Mouse (Mus musculus): ENCODE measurements around the gene Pak4.
A peak's percentile ranks its signal among the peaks of the same experiment; 100 is the strongest.
"Not testable (repeated sequence)": the region's sequence is repeated elsewhere in the genome, so short reads cannot be mapped to it uniquely, and the experiment has no call there.

The Pak4 gene

GRCm38 (mm10) chr7:28558486-28558885 lies 39.5 kb downstream of the Pak4 start:
- DNase-seq = no peak

GRCm38 (mm10) chr7:28557708-28558107 lies 40.3 kb downstream of the Pak4 start:
- peak; percentile 90 for DNase-seq

DNA sequence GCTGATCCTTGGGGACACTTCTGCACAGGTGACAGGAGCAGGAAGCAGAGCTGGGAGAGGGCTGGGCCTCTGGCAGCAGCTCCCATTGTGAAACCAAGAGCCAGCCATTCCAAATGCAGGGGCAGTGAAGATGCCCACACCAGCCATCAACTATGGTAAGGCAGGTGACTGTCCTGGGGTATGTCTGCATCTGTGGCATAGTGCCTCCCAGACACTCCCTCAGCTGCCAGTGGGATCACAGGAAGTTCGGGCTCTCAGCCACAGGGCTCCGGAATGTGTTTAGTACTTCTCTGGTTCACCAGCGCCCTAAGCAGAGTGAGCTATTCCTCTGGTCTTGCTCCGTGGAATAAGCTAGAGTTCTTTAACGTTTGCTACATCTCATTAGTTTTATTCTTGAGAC lies 40.9 kb downstream of the Pak4 start:
- peak; percentile 32 for DNase-seq

DNA sequence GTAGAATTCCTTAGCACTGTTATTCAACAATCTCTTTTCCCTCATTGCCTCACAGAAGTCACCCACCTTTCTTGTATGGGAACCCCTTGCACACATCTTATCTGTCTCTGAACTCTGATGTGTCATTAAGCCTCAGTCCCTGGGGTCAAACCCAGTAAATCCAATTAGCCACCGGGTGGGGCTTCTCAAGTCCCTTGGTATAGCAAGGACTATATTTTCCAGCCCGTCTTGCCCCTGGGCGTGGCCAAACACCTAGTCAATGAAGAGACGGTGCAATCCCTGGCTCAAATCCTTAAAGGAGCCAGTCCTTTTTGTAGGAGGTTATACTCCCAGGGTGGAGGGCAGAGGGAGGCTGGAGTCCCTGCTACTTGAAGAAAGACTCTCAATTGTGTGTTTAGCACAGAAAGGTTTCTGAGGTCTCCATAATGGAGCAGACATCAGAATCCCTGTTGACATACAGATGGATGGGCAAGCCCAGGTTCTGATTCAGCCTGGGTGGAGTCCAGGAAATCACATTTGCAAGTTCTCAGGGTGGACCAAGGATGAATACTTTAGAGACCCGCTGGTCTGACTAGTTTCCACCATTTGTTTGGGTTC lies 41.9 kb downstream of the Pak4 start:
- no peak for DNase-seq

- no peak for DNase-seq
Observed at GRCm38 (mm10) chr7:28553076-28553475, 44.9 kb downstream of the Pak4 start.

DNA sequence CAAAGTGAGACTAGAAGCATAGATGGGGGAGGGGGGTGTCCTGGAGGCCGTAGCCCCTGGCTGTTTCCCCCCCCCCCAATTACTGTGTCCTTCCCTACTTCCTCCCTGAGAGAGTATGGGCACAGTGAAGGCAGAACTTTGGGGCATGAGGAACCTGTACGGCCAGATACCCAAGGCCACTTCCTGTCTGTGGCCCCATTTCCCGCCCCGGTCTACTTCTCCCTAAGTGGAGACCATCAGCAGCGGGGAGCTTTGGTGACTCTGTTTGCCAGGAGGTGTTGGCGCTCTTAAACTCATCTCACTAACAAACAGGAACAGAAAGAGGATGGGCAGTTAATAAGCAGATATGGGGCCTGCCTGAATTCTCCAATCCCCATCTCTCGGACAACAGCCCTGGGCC lies 50.4 kb downstream of the Pak4 start:
- DNase-seq = no peak

DNA sequence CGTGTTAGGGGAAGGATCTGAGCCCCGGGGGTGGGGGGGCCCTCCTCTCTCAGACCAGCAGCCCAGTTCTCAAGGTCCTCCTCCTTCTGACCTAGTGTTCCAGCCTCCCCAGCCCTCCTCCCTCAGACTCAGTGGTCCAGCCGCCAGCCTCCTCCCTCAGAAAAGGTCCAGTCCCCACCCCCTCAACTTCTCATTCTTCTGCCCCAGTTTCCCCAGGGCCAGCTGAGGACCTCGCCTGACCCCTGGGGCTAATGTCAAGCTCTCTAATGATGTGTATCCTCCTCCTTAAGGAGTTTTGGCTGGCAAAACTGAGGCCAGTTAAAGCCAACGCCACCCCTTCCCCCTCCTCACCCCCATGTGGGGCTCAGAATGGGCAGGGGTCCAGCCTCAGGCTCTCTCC lies 50.8 kb downstream of the Pak4 start, which contains the start of gene Nccrp1:
Gene Nccrp1 (minus strand): TSS at position 101 of the 400 bp plus-strand sequence.
- no peak for DNase-seq

- no peak for DNase-seq
Observed at GRCm38 (mm10) chr7:28546649-28547048, 51.3 kb downstream of the Pak4 start.

- no peak for DNase-seq
Observed at GRCm38 (mm10) chr7:28545891-28546210, 52.1 kb downstream of the Pak4 start.

DNA sequence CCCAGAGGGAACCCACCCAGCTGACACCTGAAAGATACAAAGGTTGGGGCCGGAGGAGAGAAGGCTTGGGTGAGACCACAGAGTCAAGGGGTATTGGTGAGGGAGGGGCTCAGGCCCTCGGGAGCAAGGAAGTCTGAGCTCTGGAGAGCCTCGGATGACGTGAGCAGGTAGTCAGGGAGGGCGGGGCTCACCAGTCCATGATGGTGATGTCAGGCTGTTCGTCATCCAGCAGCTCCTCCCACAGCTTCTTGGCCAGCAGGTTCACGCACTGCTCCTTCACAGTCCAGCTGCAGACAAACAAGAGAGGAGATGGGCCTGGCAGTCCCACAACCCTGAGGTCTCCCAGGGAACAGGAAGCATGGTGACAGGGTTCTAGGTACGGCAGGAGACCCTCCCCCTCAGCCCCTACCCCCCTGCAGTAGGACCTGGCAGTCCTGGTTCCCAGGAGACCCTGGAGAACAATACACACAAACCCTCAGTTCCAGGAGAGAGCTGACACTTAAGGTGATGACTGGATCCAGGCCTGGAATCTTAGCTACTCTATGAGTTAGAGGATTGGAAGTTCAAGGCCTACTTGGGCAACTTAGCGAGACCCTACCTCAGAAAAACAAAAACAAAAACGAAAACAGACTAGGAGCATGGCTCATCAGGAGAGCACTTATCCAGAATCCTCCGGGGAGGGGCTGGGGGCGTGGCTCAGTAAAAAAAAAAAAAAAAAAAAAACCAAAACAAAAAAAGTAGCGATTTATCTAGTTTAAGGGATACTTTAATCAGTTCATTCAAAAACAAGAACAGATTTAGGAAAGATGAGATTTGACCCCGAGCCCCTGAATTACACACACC lies 52.7 kb downstream of the Pak4 start:
- DNase-seq = no peak

GRCm38 (mm10) chr7:28544051-28544601 lies 53.9 kb downstream of the Pak4 start:
- no peak for DNase-seq

- no peak for DNase-seq
Observed at GRCm38 (mm10) chr7:28540526-28540925, 57.5 kb downstream of the Pak4 start, which contains the start of gene Sycn. Gene Sycn, plus strand, starts transcription at chr7:28540885.

GRCm38 (mm10) chr7:28538886-28539285 lies 59.1 kb downstream of the Pak4 start:
- not testable (repeated sequence) for DNase-seq

GRCm38 (mm10) chr7:28532005-28532404 lies 66.0 kb downstream of the Pak4 start:
- no peak for DNase-seq

DNA sequence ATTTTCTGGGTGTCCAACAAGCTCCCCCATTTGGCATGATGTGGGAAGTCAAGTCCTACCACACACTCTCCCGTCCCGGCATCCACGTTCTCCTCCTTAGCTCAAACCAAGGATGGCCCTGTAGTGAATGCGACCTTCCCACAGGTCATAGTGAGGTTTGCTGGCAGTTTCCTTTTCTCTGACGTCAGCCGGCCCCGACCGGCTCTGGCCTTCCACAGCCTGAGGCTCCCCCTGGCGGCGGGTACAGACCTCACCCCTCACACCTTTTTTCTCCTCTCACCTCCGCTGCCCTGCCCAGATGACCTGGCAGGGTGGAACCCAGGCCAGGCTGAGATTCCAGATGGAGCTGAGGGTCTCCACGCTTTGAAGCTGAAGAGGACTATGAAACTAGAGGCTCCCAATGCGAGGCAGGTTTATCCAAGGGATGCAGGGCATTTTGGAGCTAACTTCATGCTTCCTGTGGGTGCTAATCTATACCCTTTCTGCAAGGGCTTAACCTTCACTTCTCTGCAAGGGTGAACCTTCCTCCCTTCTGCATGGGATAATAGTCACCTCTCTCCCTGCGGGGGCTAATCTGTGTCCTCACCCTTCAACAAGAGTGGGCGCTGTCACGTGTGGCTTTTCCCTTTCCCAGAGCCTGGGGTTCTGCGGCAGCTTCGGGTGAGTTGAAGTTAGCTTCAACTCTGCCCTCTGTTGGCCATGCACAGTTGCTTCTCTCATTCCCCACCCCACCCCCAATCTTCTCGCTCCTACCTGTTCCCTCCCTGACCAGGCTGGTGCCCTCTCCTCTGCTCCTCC lies 69.9 kb downstream of the Pak4 start:
- peak; percentile 91 for DNase-seq

DNA sequence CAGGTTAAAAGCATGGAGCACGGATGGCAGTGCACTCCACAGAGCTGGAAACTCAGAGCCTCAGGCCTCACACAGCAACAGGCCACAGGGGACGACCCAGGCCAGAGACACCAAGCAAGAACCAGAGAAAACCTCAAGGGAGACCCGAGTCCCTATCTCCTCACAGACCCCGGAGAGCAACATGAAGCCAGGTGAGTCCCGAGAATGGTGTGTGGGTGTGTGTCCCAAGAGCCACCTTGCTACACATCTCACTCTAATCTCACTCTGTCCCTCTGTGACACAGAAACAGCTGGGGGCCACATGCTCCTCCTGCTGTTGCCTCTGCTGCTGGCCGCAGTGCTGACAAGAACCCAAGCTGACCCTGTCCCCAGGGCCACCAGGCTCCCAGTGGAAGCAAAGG lies 75.4 kb downstream of the Pak4 start, which contains the start of gene Ifnl3:
Gene Ifnl3 (plus strand): TSS at position 301 of the 400 bp plus-strand sequence.
- DNase-seq = not testable (repeated sequence)

DNA sequence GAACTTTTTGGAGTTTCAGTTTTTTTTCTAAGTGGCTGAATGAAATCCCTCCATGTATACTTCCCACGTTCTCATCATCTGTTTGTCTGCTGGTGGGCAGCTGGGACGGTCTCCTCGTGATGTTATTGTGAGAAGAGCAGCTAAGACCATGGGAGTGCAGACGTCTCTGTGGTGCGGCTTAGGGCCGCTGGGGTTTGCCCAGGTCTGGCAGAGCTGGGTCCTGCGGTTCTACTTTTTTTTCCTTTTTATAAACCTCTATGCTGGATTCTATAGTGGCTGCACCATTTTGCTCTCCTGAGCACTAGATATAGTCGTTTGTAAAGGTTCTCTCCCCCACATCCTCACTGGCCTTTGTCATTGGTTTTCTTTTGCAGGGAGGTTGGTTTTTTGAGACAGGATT lies 86.5 kb downstream of the Pak4 start:
- DNase-seq = no peak

DNA sequence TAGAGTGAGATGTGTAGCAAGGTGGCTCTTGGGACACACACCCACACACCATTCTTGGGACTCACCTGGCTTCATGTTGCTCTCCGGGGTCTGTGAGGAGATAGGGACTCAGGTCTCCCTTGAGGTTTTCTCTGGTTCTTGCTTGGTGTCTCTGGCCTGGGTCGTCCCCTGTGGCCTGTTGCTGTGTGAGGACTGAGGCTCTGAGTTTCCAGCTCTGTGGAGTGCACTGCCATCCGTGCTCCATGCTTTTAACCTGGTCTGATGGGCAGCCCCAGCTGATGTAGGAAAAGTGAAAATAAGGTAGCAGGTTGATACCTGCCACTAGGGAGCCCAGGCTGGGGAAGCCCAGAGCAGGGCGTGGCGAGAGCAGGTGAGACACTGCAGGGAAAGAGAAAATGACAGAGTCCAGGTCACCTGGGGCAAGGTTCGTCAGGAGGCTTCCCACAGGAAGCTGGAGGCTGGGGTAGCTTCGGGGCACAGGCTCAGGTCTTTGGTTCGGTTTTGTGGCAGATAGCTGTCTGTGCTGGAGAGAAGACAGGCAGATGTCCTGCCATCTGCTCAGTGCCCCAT lies 87.5 kb downstream of the Pak4 start, which contains the start of gene Ifnl2:
Gene Ifnl2 (minus strand): TSS at position 51 of the 570 bp plus-strand sequence.
- not testable (repeated sequence) for DNase-seq

GRCm38 (mm10) chr7:28509121-28509520 lies 88.9 kb downstream of the Pak4 start:
- DNase-seq = not testable (repeated sequence)

All from thymus, postnatal 25 days (tissue).